Mouse (Mus musculus): ENCODE data around the gene Cdc42ep1. TPM values are rescaled to one million over a fixed set of nuclear protein-coding genes. Genes with fewer than 3 reads are reported as not detected.

Cdc42ep1 gene
- total and polyA plus RNA-seq, 3 experiments = 30.8 to 62.3 (median 37.1) TPM

DNA sequence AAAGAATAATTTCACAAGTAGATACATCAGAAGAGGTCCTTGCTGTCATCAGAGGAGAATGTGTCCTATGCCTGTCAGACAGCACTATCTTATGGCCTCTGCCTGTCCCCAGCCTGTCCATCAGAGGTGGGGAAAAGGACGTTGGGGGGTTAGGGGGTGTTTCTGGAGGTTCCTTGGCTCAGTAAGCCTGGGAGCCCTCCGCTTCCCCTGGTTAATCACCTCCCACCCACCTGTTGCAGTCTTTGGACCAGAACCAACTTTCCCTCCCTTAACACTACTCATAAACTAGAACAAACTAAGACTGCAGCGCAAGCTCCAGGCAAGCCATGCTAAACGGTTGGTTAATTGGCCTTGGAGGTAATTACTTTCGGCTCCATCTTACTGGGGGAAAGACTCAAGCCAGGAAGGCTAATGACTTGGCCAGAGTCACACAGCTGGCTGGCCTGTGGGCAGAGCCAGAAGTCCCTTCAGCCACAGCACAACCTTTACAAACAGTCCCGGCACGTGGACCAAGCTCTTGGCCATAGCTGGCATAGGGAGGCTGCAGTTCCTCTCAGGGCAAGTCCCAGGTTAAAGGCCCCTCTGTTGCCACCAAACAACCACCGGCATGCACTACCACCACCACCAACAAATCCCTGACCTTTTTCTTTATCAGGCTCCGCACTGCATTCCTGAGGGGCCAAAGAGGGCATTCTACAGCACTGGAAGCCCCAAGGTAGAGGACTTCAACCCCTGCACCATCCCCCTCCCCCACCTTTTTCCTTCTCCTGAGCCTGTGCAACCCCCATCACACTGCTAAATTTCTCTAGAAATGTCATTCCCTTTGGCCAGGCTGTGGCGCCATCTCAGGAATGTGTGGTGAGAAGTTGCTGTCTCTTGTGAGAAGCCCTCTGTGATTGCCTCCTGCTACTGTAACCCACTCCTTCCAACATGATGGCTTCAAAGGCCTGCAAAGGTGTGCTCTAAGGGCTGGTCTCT, 11.4 kb upstream of the Cdc42ep1 start:
- peak overlapping the region; percentile 67; the same call in 1 of the 2 replicates for H3K9ac ChIP-seq (ENCODE audit: low read depth, low read length)
- H3K4me3 ChIP-seq = peak overlapping the region; percentile 42; the same call in 1 of the 2 replicates
- peaks cover 2% of the 10 kb centered on the region; the same call in 1 of the 2 replicates for H3K36me3 ChIP-seq (ENCODE audit: control insufficient read depth, insufficient read depth, low read length)
- WGBS = 46% methylated on average over 10 of the region's 10 CpGs
- intact Hi-C loops (cut with DNase I) = no loop called here
- peak overlapping the region; percentile 97 for H3K27ac ChIP-seq
- H3K27me3 ChIP-seq (ENCODE audit: control insufficient read depth, insufficient read depth, low read length) = no peaks in the 10 kb centered on the region
- H3K79me2 ChIP-seq (replicated peaks; ENCODE audit: control insufficient read depth, insufficient read depth, low read length) = no peaks in the 10 kb centered on the region
- H3K4me1 ChIP-seq (ENCODE audit: control insufficient read depth, insufficient read depth, low read length) = peaks cover 32% of the 10 kb centered on the region
- DNase-seq = no peak
- peak; percentile 10; the same call in 1 of the 2 replicates for TF ChIP-seq CTCF (IDR thresholded peaks at IDR 0.05)
- TF ChIP-seq EP300 (IDR thresholded peaks at IDR 0.05; ENCODE audit: insufficient read depth, low read depth, low read length) = no peak

DNA sequence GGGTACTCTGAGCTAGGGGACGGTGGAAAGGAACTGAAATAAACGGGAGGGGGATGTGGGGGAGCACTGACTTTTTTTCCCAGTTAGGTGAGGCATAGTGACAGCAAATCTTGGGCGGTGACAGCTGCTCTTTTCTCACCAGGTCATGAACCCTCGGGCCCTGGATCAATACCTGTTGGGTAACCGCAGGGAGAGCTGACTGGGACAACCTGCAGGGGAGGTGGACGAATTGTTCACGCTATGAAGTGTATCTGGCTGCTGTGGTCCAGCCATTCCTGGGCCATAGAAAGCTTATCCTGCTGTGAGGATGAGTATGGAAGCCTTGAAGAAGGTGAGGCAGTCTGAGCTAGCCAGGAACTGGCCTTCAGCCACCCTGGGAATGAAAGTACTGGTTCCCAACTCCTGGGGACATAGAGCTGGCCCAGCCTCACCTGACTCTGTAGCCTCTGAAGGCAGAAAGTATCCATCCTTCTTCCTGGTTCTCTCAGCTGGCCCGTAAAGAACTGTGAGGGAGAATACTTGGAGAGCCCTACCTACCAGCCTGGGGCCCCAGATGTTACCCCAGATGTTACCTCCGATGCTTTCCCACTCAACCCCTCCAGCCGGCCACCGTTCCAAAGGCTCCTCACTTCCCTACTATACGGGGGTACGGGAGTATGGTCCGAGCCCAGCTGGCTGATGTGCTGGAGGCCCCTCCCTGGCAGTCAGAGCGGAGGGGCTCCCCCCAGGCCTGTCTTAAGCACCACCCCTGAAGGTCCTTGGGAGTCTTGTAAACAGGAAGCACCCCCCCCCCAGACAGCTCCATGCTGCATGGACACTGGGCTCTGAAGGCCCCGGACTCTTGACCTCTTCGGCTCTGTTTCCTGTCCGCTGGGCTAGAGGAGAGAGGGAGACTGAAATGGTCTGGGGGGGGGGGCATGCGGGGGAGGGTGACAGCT, 10.4 kb upstream of the Cdc42ep1 start:
- TF ChIP-seq POLR2A (IDR thresholded peaks at IDR 0.05; ENCODE audit: insufficient read depth, low read depth, low read length) = peak; percentile 79
- TF ChIP-seq EP300 (IDR thresholded peaks at IDR 0.05; ENCODE audit: insufficient read depth, low read depth, low read length) = peak; percentile 70; the same call in 1 of the 2 replicates
- no peak for TF ChIP-seq CTCF (IDR thresholded peaks at IDR 0.05)
- Histone ChIP-seq H3K27ac (peak overlapping the region; percentile 97), H3K79me2 (replicated peaks; ENCODE audit: control insufficient read depth, insufficient read depth, low read length) (no peaks in the 10 kb centered on the region), H3K36me3 (ENCODE audit: control insufficient read depth, insufficient read depth, low read length) (peaks cover 2% of the 10 kb centered on the region; the same call in 1 of the 2 replicates), H3K27me3 (ENCODE audit: control insufficient read depth, insufficient read depth, low read length) (no peaks in the 10 kb centered on the region), H3K4me3 (peak overlapping the region; percentile 42), H3K4me1 (ENCODE audit: control insufficient read depth, insufficient read depth, low read length) (peaks cover 35% of the 10 kb centered on the region), H3K9ac (ENCODE audit: low read depth, low read length) (peak overlapping the region; percentile 67)
- DNase-seq = peak; percentile 74 to 82
- WGBS = 51% methylated on average over 19 of the region's 19 CpGs
- intact Hi-C loops (cut with DNase I) = loop anchor here (1.0 kb wide), 1 partner anchor 11 kb away; no protein-coding TSS in a partner anchor

DNA sequence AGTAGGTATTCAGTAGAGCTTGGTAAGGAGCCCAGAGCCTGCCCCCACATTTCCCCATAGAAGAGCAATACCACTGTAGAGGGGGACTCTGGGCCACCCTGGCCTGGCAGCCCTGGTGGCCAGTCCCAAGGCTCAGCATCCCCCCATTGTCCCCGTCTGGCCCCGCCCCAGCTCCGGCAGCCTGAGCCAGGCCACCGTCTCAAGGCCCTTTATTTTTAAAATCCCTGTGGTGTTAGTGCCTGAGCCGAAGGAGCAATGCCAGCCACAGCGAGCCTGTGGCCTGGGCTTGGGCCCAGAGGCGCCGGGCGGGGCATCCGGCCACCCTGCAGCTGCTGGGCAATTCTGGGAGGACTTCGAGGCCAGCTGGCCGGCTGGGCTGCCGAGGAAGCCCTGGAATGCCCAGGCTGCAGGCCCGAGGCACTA, 9.7 kb upstream of the Cdc42ep1 start:
- Histone ChIP-seq H3K27ac (peak overlapping the region; percentile 97), H3K4me3 (peak overlapping the region; percentile 16; the same call in 1 of the 2 replicates), H3K9ac (ENCODE audit: low read depth, low read length) (peak overlapping the region; percentile 50), H3K4me1 (ENCODE audit: control insufficient read depth, insufficient read depth, low read length) (peaks cover 35% of the 10 kb centered on the region), H3K79me2 (replicated peaks; ENCODE audit: control insufficient read depth, insufficient read depth, low read length) (no peaks in the 10 kb centered on the region), H3K36me3 (ENCODE audit: control insufficient read depth, insufficient read depth, low read length) (peaks cover 2% of the 10 kb centered on the region; the same call in 1 of the 2 replicates), H3K27me3 (ENCODE audit: control insufficient read depth, insufficient read depth, low read length) (no peaks in the 10 kb centered on the region)
- WGBS = 2% methylated on average over 14 of the region's 14 CpGs
- intact Hi-C loops (cut with DNase I) = loop anchor here (1.0 kb wide), 1 partner anchor 11 kb away; no protein-coding TSS in a partner anchor
- peak; percentile 88 to 92 for DNase-seq
- TF ChIP-seq EP300 (IDR thresholded peaks at IDR 0.05; ENCODE audit: insufficient read depth, low read depth, low read length) = peak; percentile 76; the same call in 1 of the 2 replicates
- 0 out of 2 replicates have a peak, but pooled peaks have one; percentile 26 for TF ChIP-seq POLR2A (IDR thresholded peaks at IDR 0.05; ENCODE audit: insufficient read depth, low read depth, low read length)
- peak; percentile 39 for TF ChIP-seq CTCF (IDR thresholded peaks at IDR 0.05)

DNA sequence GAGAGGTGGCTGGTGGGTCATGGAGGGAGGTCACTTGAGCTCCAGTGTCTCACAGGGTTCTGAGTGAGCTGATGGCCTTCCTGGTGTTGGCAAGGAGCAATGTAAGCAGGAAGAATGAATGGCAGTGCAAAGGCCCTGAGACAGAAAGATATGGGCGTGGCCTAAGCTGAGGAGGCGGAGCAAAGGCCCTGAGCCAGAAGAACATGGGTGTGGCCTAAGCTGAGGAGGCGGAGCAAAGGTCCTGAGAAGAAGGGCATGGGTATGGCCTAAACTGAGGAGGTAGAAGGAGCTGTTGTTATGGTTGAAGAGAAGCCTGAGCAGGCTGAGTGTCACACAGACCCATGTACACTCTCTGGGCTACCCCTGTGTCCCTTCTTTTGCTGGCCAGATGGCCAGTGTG, 8.8 kb upstream of the Cdc42ep1 start:
- intact Hi-C loops (cut with DNase I) = no loop called here
- peaks cover 35% of the 10 kb centered on the region for H3K4me1 ChIP-seq (ENCODE audit: control insufficient read depth, insufficient read depth, low read length)
- 84% methylated on average over 3 of the region's 3 CpGs for WGBS
- no peaks in the 10 kb centered on the region for H3K79me2 ChIP-seq (replicated peaks; ENCODE audit: control insufficient read depth, insufficient read depth, low read length)
- DNase-seq = no peak
- peaks cover 2% of the 10 kb centered on the region; the same call in 1 of the 2 replicates for H3K36me3 ChIP-seq (ENCODE audit: control insufficient read depth, insufficient read depth, low read length)
- H3K27me3 ChIP-seq (ENCODE audit: control insufficient read depth, insufficient read depth, low read length) = no peaks in the 10 kb centered on the region
- no peak overlapping the region for H3K4me3 ChIP-seq
- H3K9ac ChIP-seq (ENCODE audit: low read depth, low read length) = no peak overlapping the region
- no peak for TF ChIP-seq EP300 (IDR thresholded peaks at IDR 0.05; ENCODE audit: insufficient read depth, low read depth, low read length)
- TF ChIP-seq CTCF (IDR thresholded peaks at IDR 0.05) = no peak
- TF ChIP-seq POLR2A (IDR thresholded peaks at IDR 0.05; ENCODE audit: insufficient read depth, low read depth, low read length) = no peak
- H3K27ac ChIP-seq = peak overlapping the region; percentile 97

DNA sequence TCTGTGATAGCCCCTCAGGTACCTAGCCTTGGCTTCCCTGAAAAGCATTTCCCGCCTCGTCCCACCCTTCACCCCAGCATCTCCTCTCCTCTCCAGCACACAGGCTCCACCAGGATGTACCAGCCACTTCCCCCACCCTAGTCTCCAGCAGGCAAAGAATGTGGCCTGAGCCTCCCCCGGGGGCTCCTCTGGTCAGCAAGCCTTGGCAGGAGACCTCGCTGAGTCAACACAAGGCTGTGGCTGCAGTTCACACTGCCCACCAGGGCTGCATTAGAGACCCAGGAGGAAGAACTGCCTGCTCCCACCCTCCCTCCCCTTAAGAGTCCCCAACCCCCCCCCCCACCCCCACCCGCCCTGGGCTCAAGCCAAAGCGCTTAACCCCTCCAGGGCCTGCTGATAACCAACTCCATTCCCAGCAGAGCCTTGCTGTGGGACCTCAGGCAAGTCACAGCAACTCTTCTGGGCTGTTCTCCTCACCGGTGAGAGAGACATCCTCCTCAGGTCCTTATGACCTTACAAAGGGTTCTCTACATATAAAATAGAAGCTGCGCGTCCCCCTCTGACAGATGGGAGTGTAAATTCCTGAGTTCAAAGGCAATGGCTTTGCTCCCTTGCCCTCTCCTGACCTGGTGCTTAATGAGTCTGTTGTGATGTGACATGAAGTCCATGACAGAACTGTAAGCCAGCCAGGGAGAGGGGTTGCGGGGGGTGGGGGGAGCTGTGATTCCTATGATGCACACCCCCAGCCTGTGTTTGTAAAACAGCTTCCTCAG, 8.0 kb upstream of the Cdc42ep1 start:
- peak overlapping the region; percentile 21 for H3K9ac ChIP-seq (ENCODE audit: low read depth, low read length)
- no peak overlapping the region for H3K4me3 ChIP-seq
- peaks cover 2% of the 10 kb centered on the region; the same call in 1 of the 2 replicates for H3K36me3 ChIP-seq (ENCODE audit: control insufficient read depth, insufficient read depth, low read length)
- DNase-seq = no peak
- H3K79me2 ChIP-seq (replicated peaks; ENCODE audit: control insufficient read depth, insufficient read depth, low read length) = no peaks in the 10 kb centered on the region
- 36% methylated on average over 10 of the region's 10 CpGs for WGBS
- no peak for TF ChIP-seq POLR2A (IDR thresholded peaks at IDR 0.05; ENCODE audit: insufficient read depth, low read depth, low read length)
- TF ChIP-seq CTCF (IDR thresholded peaks at IDR 0.05) = no peak
- no peak for TF ChIP-seq EP300 (IDR thresholded peaks at IDR 0.05; ENCODE audit: insufficient read depth, low read depth, low read length)
- peaks cover 35% of the 10 kb centered on the region for H3K4me1 ChIP-seq (ENCODE audit: control insufficient read depth, insufficient read depth, low read length)
- intact Hi-C loops (cut with DNase I) = no loop called here
- H3K27ac ChIP-seq = peak overlapping the region; percentile 97
- no peaks in the 10 kb centered on the region for H3K27me3 ChIP-seq (ENCODE audit: control insufficient read depth, insufficient read depth, low read length)
